ENCODE assay signal across 8 mouse cellular contexts in genomic region chr10:70120671-70121405, GRCm38 (mm10). TPM values are rescaled to one million over a fixed set of nuclear protein-coding genes. Genes with fewer than 3 reads are reported as not detected.
DNase-seq lines count a peak whose midpoint lies in the region; ATAC-seq and TF ChIP-seq lines count a peak whose summit lies in the region.

No protein-coding gene starts in this region.

- H3K27me3 ChIP-seq in forebrain, embryonic 11.5 days (ENCODE audit: control insufficient read depth, insufficient read depth, low read length): no peaks in the 10 kb centered on the region
- no peaks in the 10 kb centered on the region for H3K27me3 ChIP-seq in forebrain, embryonic 16.5 days (replicated peaks; ENCODE audit: control insufficient read depth, insufficient read depth, low read length)
- H3K27me3 ChIP-seq in heart, embryonic 15.5 days: no peaks in the 10 kb centered on the region
- H3K27me3 ChIP-seq in liver, embryonic 15.5 days: no peaks in the 10 kb centered on the region
- H3K27me3 ChIP-seq in thymus, adult 2 months (ENCODE audit: control insufficient read depth, insufficient read depth, low read length): no peaks in the 10 kb centered on the region

- no peak for TF ChIP-seq CTCF in thymus, adult 2 months (IDR thresholded peaks at IDR 0.05; ENCODE audit: borderline replicate concordance, control insufficient read depth, extremely low read depth, insufficient read depth, low read length, poor library complexity)

- H3K4me1 ChIP-seq in forebrain, embryonic 11.5 days (replicated peaks; ENCODE audit: control insufficient read depth, insufficient read depth, low read length): peaks cover 9% of the 10 kb centered on the region; the same call in 1 of the 2 replicates
- H3K4me1 ChIP-seq in forebrain, embryonic 16.5 days (replicated peaks; ENCODE audit: control insufficient read depth, insufficient read depth, low read length): peaks cover 16% of the 10 kb centered on the region
- peaks cover 68% of the 10 kb centered on the region for H3K4me1 ChIP-seq in heart, embryonic 15.5 days (replicated peaks)
- peaks cover 84% of the 10 kb centered on the region for H3K4me1 ChIP-seq in liver, embryonic 15.5 days (replicated peaks)
- peaks cover 30% of the 10 kb centered on the region for H3K4me1 ChIP-seq in thymus, adult 2 months (replicated peaks; ENCODE audit: control insufficient read depth, insufficient read depth, low read length)

- DNase-seq in forebrain, embryonic 11.5 days (ENCODE audit: low spot score): no peak
- DNase-seq in 416B (ENCODE audit: low read depth): peak; percentile 62
- DNase-seq in cerebellum, adult 8-10 months: peak; percentile 52
- DNase-seq in thymus, adult 2 months: peak; percentile 40
- DNase-seq in gastrocnemius, postnatal 25 days: no peak

- H3K27ac ChIP-seq in forebrain, embryonic 11.5 days (ENCODE audit: low read depth, low read length): no peak overlapping the region
- H3K27ac ChIP-seq in forebrain, embryonic 16.5 days (ENCODE audit: low read length): no peak overlapping the region
- H3K27ac ChIP-seq in heart, embryonic 15.5 days: peak overlapping the region; percentile 95
- peak overlapping the region; percentile 87 for H3K27ac ChIP-seq in liver, embryonic 15.5 days (replicated peaks)
- H3K27ac ChIP-seq in thymus, adult 2 months (ENCODE audit: control insufficient read depth, insufficient read depth, low read length): peak overlapping the region; percentile 77

- H3K36me3 ChIP-seq in forebrain, embryonic 11.5 days (ENCODE audit: control insufficient read depth, insufficient read depth, low read length): no peaks in the 10 kb centered on the region
- no peaks in the 10 kb centered on the region for H3K36me3 ChIP-seq in forebrain, embryonic 16.5 days (ENCODE audit: control insufficient read depth, insufficient read depth)
- H3K36me3 ChIP-seq in heart, embryonic 15.5 days: no peaks in the 10 kb centered on the region
- 0 out of 2 replicates have a peak, but pooled peaks cover 3% of the 10 kb centered on the region for H3K36me3 ChIP-seq in liver, embryonic 15.5 days (replicated peaks)
- H3K36me3 ChIP-seq in thymus, adult 2 months (ENCODE audit: control insufficient read depth, insufficient read depth, low read length): no peaks in the 10 kb centered on the region

- no peak for TF ChIP-seq POLR2A in thymus, adult 2 months (IDR thresholded peaks at IDR 0.05; ENCODE audit: control insufficient read depth, extremely low read depth, insufficient read depth, low read length, poor library complexity)

- H3K4me3 ChIP-seq in forebrain, embryonic 11.5 days (ENCODE audit: low read depth, low read length): no peak overlapping the region
- no peak overlapping the region for H3K4me3 ChIP-seq in forebrain, embryonic 16.5 days (replicated peaks; ENCODE audit: low read length)
- H3K4me3 ChIP-seq in heart, embryonic 15.5 days: peak overlapping the region; percentile 9; the same call in 1 of the 2 replicates
- peak overlapping the region; percentile 34 for H3K4me3 ChIP-seq in liver, embryonic 15.5 days (replicated peaks)
- no peak overlapping the region for H3K4me3 ChIP-seq in thymus, adult 2 months (ENCODE audit: control insufficient read depth, insufficient read depth, low read length)

- H3K4me2 ChIP-seq in forebrain, embryonic 11.5 days (ENCODE audit: low read depth, low read length, severe bottlenecking): no peak overlapping the region
- no peak overlapping the region for H3K4me2 ChIP-seq in forebrain, embryonic 16.5 days (ENCODE audit: low read length)
- H3K4me2 ChIP-seq in heart, embryonic 15.5 days: peak overlapping the region; percentile 56
- peak overlapping the region; percentile 67 for H3K4me2 ChIP-seq in liver, embryonic 15.5 days

- ATAC-seq in forebrain, embryonic 11.5 days (replicated peaks; ENCODE audit: low FRiP score): 0 out of 2 replicates have a peak, but pooled peaks have one; percentile 5
- no peak for ATAC-seq in forebrain, embryonic 16.5 days
- peak; percentile 51; the same call in 1 of the 2 replicates for ATAC-seq in heart, embryonic 15.5 days (replicated peaks; ENCODE audit: insufficient number of reproducible peaks, insufficient read depth, low FRiP score, low read depth)
- ATAC-seq in liver, embryonic 15.5 days (ENCODE audit: insufficient read depth): peak; percentile 64

- 75% methylated on average over 17 of the region's 17 CpGs for WGBS in forebrain, embryonic 11.5 days
- WGBS in forebrain, embryonic 16.5 days: 60% methylated on average over 17 of the region's 17 CpGs
- WGBS in heart, embryonic 15.5 days: 23% methylated on average over 17 of the region's 17 CpGs
- WGBS in liver, embryonic 15.5 days (ENCODE audit: insufficient replicate concordance): 45% methylated on average over 17 of the region's 17 CpGs
- 53% methylated on average over 17 of the region's 17 CpGs for WGBS in thymus, adult 2 months

- no peak overlapping the region for H3K9ac ChIP-seq in forebrain, embryonic 11.5 days (ENCODE audit: low read length)
- H3K9ac ChIP-seq in forebrain, embryonic 16.5 days (replicated peaks; ENCODE audit: low read depth, low read length): no peak overlapping the region
- H3K9ac ChIP-seq in heart, embryonic 15.5 days: peak overlapping the region; percentile 14; the same call in 1 of the 2 replicates
- peak overlapping the region; percentile 38 for H3K9ac ChIP-seq in liver, embryonic 15.5 days

- H3K9me3 ChIP-seq in forebrain, embryonic 11.5 days (ENCODE audit: control insufficient read depth, low read length): no peaks in the 10 kb centered on the region
- no peaks in the 10 kb centered on the region for H3K9me3 ChIP-seq in forebrain, embryonic 16.5 days (ENCODE audit: control insufficient read depth, low read length)
- H3K9me3 ChIP-seq in heart, embryonic 15.5 days (replicated peaks): no peaks in the 10 kb centered on the region
- no peaks in the 10 kb centered on the region for H3K9me3 ChIP-seq in liver, embryonic 15.5 days (replicated peaks)

RNA-seq across cellular contexts. Expression of gene Ccdc6, which starts 23.9 kb away (rescaled TPM):
- polyA plus RNA-seq in forebrain, embryonic 11.5 days (2014; fragmentation: Nextera tagmentation; extraction: Ambion mirVana): 17.6 and 19.4 TPM in 2 replicates
- 16.1 and 18.1 TPM in 2 replicates for polyA plus RNA-seq in forebrain, embryonic 16.5 days (2015; fragmentation: Nextera tagmentation; extraction: Ambion mirVana)
- 13.8 and 15.7 TPM in 2 replicates for polyA plus RNA-seq in heart, embryonic 15.5 days (2015; fragmentation: Nextera tagmentation; extraction: Ambion mirVana)
- 7.0 and 7.5 TPM in 2 replicates for polyA plus RNA-seq in liver, embryonic 15.5 days (2015; fragmentation: Nextera tagmentation; extraction: Ambion mirVana)
- polyA plus RNA-seq in thymus, adult 2 months (2012; rRNA removed): 45.5 and 48.0 TPM in 2 replicates
- total RNA-seq in gastrocnemius, postnatal 25 days (2021): 100 to 1,000 TPM in 1 of 2 experiments, 10 to 100 TPM in 1; 98.9 to 100 TPM

Comparison
In these comparisons a context has a peak if more than half of its experiments do, and no peak if none do; other contexts are left out.
1. DNase-seq: peak in 416B (single experiment), cerebellum, adult 8-10 months (single experiment) and thymus, adult 2 months (single experiment); none in forebrain, embryonic 11.5 days (single experiment) and gastrocnemius, postnatal 25 days (single experiment).
2. H3K27ac ChIP-seq: peak in heart, embryonic 15.5 days (single experiment), liver, embryonic 15.5 days (single experiment) and thymus, adult 2 months (single experiment); none in forebrain, embryonic 11.5 days (single experiment) and forebrain, embryonic 16.5 days (single experiment).
3. H3K4me2 ChIP-seq: peak in heart, embryonic 15.5 days (single experiment) and liver, embryonic 15.5 days (single experiment); none in forebrain, embryonic 11.5 days (single experiment) and forebrain, embryonic 16.5 days (single experiment).
4. H3K4me3 ChIP-seq: peak in heart, embryonic 15.5 days (single experiment) and liver, embryonic 15.5 days (single experiment); none in forebrain, embryonic 11.5 days (single experiment), forebrain, embryonic 16.5 days (single experiment) and thymus, adult 2 months (single experiment).
5. H3K9ac ChIP-seq: peak in heart, embryonic 15.5 days (single experiment) and liver, embryonic 15.5 days (single experiment); none in forebrain, embryonic 11.5 days (single experiment) and forebrain, embryonic 16.5 days (single experiment).